Mouse (Mus musculus): ENCODE results near the gene Rptor. TPM values are rescaled to one million over a fixed set of nuclear protein-coding genes. Genes with fewer than 3 reads are reported as not detected.
A peak's percentile ranks its signal among the peaks of the same experiment; 100 is the strongest.

Gene Rptor
- polyA plus RNA-seq, 1 experiment from 2014 or later, result 12.7 TPM

DNA sequence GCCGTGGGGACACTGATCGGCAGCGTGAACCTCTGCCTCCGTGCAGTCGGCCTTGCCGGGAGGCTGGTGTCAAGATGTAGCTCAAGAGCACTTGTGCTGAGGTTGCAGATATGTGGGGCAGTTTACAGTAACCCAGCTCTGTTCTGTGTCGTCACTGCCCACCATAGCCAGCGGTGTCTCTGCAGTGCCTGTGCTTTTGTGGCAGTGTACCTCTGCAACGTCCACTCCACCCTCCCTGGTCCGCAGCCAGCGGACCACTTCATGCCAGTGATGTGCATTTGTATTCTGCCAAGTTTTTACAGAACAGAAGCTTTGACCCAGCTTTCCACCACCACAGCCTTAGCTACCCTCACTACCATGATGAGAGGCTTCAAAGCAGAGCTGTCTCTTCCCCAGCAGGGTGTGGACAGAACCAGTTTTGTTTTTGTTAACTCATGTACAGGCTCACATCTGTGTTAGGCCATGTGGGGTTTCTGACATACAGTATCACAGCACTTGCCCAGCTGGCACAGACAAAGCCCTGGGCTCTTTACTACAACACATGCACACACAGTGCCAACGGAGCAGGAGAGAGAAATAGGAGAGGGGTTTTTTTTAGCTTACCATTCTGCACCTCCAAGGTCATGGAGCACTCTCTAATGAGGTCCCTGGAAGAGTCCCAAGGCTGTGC is 182.1 kb downstream of the Rptor start:
- H3K9me3 ChIP-seq (ENCODE audit: control insufficient read depth, low read depth, low read length), result no peaks in the 10 kb centered on the region
- no peak overlapping the region for H3K4me2 ChIP-seq (replicated peaks; ENCODE audit: low read depth, low read length)
- no peak overlapping the region for H3K27ac ChIP-seq (ENCODE audit: low read length)
- H3K9ac ChIP-seq (replicated peaks; ENCODE audit: low read depth, low read length), result no peak overlapping the region
- no peak for ATAC-seq (ENCODE audit: insufficient number of reproducible peaks, insufficient read depth, low FRiP score, low read depth)
- peaks cover 6% of the 10 kb centered on the region; the same call in 1 of the 2 replicates for H3K4me1 ChIP-seq (ENCODE audit: control insufficient read depth, insufficient read depth, low read length)
- no peaks in the 10 kb centered on the region for H3K36me3 ChIP-seq (ENCODE audit: control insufficient read depth, insufficient read depth, low read length)
- H3K27me3 ChIP-seq (ENCODE audit: control insufficient read depth, insufficient read depth, low read length), result no peaks in the 10 kb centered on the region
- H3K4me3 ChIP-seq (ENCODE audit: low read depth, low read length), result no peak overlapping the region
- WGBS, result 91% methylated on average over 12 of the region's 12 CpGs

DNA sequence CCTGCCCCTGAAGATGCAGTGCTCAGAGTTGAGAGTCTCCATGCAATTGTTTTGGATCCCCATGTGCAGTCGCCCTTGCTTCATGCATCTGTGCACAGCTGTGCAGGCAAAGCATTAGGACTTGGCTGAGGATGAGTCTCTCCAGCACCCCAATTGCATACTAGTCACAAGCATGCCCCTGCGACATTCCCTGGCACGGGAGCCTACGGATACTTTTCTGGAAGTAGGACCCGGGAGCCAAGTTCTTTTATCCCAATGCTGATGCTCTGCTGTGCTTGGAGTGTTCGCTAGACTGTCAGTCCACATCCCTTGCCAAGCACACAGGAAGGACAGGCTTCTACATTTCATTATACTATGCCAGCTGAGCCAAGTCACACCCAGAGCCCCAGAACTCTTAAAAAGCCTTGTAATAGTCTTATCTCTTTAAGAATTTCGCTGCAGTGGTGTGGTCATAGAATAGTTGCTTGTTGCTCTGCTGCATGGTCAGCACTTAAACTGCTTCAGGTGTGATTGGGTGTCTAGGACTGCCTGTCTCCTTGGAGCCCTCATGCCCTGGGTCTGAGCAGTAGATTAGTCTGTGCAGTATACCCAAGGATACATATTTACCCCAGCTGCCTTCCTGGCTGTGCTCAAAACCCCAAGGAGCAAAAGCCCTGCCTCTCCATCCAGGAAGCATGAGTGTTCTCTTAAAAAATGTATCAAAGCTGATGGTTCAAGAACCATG is 183.1 kb downstream of the Rptor start:
- Histone ChIP-seq H3K27ac (ENCODE audit: low read length) (no peak overlapping the region), H3K36me3 (ENCODE audit: control insufficient read depth, insufficient read depth, low read length) (no peaks in the 10 kb centered on the region), H3K4me2 (replicated peaks; ENCODE audit: low read depth, low read length) (no peak overlapping the region), H3K4me3 (ENCODE audit: low read depth, low read length) (no peak overlapping the region), H3K9me3 (ENCODE audit: control insufficient read depth, low read depth, low read length) (no peaks in the 10 kb centered on the region), H3K9ac (replicated peaks; ENCODE audit: low read depth, low read length) (no peak overlapping the region), H3K27me3 (ENCODE audit: control insufficient read depth, insufficient read depth, low read length) (no peaks in the 10 kb centered on the region), H3K4me1 (ENCODE audit: control insufficient read depth, insufficient read depth, low read length) (peaks cover 6% of the 10 kb centered on the region; the same call in 1 of the 2 replicates)
- 87% methylated on average over 7 of the region's 7 CpGs for WGBS
- ATAC-seq (ENCODE audit: insufficient number of reproducible peaks, insufficient read depth, low FRiP score, low read depth), result no peak

DNA sequence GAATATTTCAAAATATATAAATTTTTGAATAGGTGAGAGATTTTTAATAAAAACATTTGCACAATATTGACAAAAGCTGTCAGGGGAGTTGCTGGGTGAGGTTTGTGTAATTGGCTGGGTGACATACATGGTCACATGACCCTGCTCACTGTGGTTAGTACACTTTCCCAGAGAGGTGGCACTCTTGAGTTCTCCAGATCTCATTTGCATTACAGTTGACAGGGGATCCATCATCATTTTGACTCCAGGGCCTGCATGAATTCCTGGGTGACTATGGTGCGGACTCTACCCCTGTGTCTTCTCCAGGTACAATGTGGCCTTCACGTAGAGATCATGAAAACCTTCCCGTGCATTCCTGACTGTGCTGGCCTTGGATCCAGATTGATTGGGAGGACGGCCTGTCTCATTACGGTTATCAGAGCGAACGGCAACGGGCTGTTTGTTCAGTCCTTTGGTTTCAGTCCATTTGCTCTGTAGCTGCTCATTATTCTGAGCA is 183.7 kb downstream of the Rptor start:
- Histone ChIP-seq H3K4me3 (ENCODE audit: low read depth, low read length) (no peak overlapping the region), H3K27ac (ENCODE audit: low read length) (no peak overlapping the region), H3K9ac (replicated peaks; ENCODE audit: low read depth, low read length) (no peak overlapping the region), H3K36me3 (ENCODE audit: control insufficient read depth, insufficient read depth, low read length) (no peaks in the 10 kb centered on the region), H3K9me3 (ENCODE audit: control insufficient read depth, low read depth, low read length) (no peaks in the 10 kb centered on the region), H3K4me1 (ENCODE audit: control insufficient read depth, insufficient read depth, low read length) (peaks cover 6% of the 10 kb centered on the region; the same call in 1 of the 2 replicates), H3K27me3 (ENCODE audit: control insufficient read depth, insufficient read depth, low read length) (no peaks in the 10 kb centered on the region), H3K4me2 (replicated peaks; ENCODE audit: low read depth, low read length) (no peak overlapping the region)
- no peak for ATAC-seq (ENCODE audit: insufficient number of reproducible peaks, insufficient read depth, low FRiP score, low read depth)
- 66% methylated on average over 8 of the region's 8 CpGs for WGBS

DNA sequence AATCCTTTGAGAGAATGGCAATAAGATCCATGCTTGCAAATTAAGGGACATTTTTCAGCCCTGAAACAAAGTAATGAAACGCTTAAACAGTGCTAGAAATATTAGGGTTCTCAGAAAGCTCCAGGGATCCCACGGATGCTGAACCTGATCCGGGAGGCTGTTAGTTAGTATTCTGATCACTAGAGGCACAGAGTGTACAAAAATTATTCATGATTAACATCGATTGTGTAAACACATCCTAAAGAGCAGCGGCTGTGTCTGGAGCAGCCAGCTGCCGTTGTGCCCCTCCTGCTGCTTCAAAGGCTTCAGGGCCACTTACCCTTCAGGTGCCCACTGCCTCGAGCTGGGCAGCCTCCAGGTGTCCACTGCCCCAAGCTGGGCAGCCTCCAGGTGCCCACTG is 185.8 kb downstream of the Rptor start:
- ATAC-seq (ENCODE audit: insufficient number of reproducible peaks, insufficient read depth, low FRiP score, low read depth), result no peak
- Histone ChIP-seq H3K27ac (ENCODE audit: low read length) (no peak overlapping the region), H3K4me1 (ENCODE audit: control insufficient read depth, insufficient read depth, low read length) (peaks cover 9% of the 10 kb centered on the region; the same call in 1 of the 2 replicates), H3K4me3 (ENCODE audit: low read depth, low read length) (no peak overlapping the region), H3K27me3 (ENCODE audit: control insufficient read depth, insufficient read depth, low read length) (no peaks in the 10 kb centered on the region), H3K36me3 (ENCODE audit: control insufficient read depth, insufficient read depth, low read length) (no peaks in the 10 kb centered on the region; the same call in 1 of the 2 replicates), H3K9ac (replicated peaks; ENCODE audit: low read depth, low read length) (no peak overlapping the region), H3K4me2 (replicated peaks; ENCODE audit: low read depth, low read length) (no peak overlapping the region), H3K9me3 (ENCODE audit: control insufficient read depth, low read depth, low read length) (no peaks in the 10 kb centered on the region)
- 48% methylated on average over 7 of the region's 7 CpGs for WGBS

DNA sequence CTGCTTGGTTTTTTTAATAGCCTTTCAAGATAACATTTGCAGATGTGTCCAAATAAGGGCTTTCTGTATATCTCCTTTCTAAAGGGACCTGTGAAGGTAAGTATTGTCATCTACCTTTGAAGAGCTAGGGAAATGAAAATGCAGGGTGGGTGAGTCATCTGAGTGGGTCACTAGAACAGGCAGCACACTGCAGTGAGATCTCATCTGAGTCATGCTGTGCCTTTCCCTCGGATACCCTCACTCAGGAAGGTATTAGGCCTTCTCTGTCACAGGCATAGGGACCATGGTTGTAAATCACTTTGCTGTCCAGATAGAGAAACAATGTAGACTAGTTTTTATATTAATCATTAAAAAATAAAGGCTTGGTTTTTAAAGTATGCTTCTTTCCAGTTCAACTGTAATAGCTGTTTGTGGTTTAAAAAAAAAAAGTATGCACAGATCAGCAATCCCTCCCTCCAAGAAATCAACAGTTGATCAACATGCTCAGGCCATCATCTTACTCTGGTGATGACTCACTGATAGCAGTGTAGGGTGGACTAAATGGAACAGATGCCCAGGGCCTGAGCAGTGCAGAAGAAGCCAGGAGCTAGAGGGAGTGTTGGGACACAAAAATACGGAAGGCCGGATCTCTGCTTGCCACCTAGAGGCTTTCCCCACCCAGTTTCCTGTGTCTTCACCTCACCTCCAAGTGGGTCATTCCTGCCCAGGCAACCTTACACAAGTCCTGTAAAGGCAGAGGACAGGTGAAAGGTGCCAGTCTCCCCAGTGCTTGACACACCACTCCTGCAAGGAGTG is 186.4 kb downstream of the Rptor start:
- Histone ChIP-seq H3K9me3 (ENCODE audit: control insufficient read depth, low read depth, low read length) (no peaks in the 10 kb centered on the region), H3K27me3 (ENCODE audit: control insufficient read depth, insufficient read depth, low read length) (no peaks in the 10 kb centered on the region), H3K4me2 (replicated peaks; ENCODE audit: low read depth, low read length) (no peak overlapping the region), H3K9ac (replicated peaks; ENCODE audit: low read depth, low read length) (no peak overlapping the region), H3K36me3 (ENCODE audit: control insufficient read depth, insufficient read depth, low read length) (no peaks in the 10 kb centered on the region; the same call in 1 of the 2 replicates), H3K4me3 (ENCODE audit: low read depth, low read length) (no peak overlapping the region), H3K4me1 (ENCODE audit: control insufficient read depth, insufficient read depth, low read length) (peaks cover 11% of the 10 kb centered on the region; the same call in 1 of the 2 replicates), H3K27ac (ENCODE audit: low read length) (no peak overlapping the region)
- no peak for ATAC-seq (ENCODE audit: insufficient number of reproducible peaks, insufficient read depth, low FRiP score, low read depth)
- 70% methylated on average over 3 of the region's 3 CpGs for WGBS

DNA sequence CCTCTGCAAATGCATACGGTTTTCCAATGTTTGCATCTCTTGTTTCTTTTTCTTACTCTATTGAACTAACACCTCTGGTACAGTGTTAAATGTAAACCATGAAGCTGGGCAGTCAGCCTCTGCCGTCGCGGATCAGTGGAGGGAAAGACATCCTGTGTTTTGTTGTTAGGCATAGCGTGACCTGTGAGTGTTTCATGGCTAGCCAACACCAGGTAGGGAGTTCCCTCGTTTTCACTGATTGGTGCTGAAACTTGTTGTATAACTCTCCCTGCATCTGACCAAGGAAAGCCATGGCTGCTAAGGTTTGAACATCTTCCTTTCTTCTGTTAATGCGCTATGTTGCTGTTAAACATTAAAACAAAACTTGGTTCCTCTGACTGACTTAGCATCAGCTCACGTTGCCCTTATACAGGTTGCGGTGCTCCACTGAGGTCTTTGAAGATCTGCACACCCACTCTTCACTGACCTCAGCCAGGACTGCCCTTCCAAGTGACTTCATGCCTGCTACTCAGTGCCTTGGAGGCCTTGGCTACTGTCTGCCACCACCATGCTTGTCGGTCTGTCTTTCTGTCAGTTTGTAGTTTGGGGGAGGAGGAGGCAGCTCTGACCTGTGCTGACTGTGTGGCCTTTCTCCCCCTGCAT is 189.3 kb downstream of the Rptor start:
- H3K4me2 ChIP-seq (replicated peaks; ENCODE audit: low read depth, low read length), result no peak overlapping the region
- no peak for ATAC-seq (ENCODE audit: insufficient number of reproducible peaks, insufficient read depth, low FRiP score, low read depth)
- no peak overlapping the region for H3K9ac ChIP-seq (replicated peaks; ENCODE audit: low read depth, low read length)
- no peaks in the 10 kb centered on the region for H3K9me3 ChIP-seq (ENCODE audit: control insufficient read depth, low read depth, low read length)
- H3K4me3 ChIP-seq (ENCODE audit: low read depth, low read length), result no peak overlapping the region
- 66% methylated on average over 10 of the region's 10 CpGs for WGBS
- no peak overlapping the region for H3K27ac ChIP-seq (ENCODE audit: low read length)
- peaks cover 18% of the 10 kb centered on the region; the same call in 1 of the 2 replicates for H3K4me1 ChIP-seq (ENCODE audit: control insufficient read depth, insufficient read depth, low read length)
- H3K36me3 ChIP-seq (ENCODE audit: control insufficient read depth, insufficient read depth, low read length), result no peaks in the 10 kb centered on the region; the same call in 1 of the 2 replicates
- H3K27me3 ChIP-seq (ENCODE audit: control insufficient read depth, insufficient read depth, low read length), result no peaks in the 10 kb centered on the region

DNA sequence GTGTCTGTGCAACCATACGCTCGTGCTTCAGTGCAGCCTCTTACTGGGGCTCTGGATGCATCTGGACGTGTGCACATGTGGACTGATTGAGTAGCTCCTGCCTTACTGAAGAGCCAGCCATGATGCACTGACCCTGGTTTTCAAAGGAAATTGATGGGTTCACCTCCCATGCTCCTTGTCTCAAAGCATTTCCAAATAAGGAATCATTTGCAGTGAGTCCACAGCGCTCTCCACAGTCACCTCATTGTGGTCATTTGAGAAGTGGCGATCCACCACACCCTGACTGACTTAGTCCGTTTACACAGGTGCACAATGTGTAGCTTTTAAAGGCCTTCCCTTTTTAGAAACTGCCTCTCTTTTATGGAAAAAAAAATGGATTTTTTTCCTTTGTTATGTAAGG is 190.7 kb downstream of the Rptor start:
- no peaks in the 10 kb centered on the region for H3K27me3 ChIP-seq (ENCODE audit: control insufficient read depth, insufficient read depth, low read length)
- 0 out of 2 replicates have a peak overlapping the region, but pooled peaks have one; percentile 10 for H3K27ac ChIP-seq (ENCODE audit: low read length)
- H3K36me3 ChIP-seq (ENCODE audit: control insufficient read depth, insufficient read depth, low read length), result no peaks in the 10 kb centered on the region; the same call in 1 of the 2 replicates
- H3K4me1 ChIP-seq (ENCODE audit: control insufficient read depth, insufficient read depth, low read length), result peaks cover 15% of the 10 kb centered on the region; the same call in 1 of the 2 replicates
- ATAC-seq (ENCODE audit: insufficient number of reproducible peaks, insufficient read depth, low FRiP score, low read depth), result no peak
- no peak overlapping the region for H3K4me2 ChIP-seq (replicated peaks; ENCODE audit: low read depth, low read length)
- WGBS, result 35% methylated on average over 6 of the region's 6 CpGs
- H3K9me3 ChIP-seq (ENCODE audit: control insufficient read depth, low read depth, low read length), result no peaks in the 10 kb centered on the region
- no peak overlapping the region for H3K4me3 ChIP-seq (ENCODE audit: low read depth, low read length)
- H3K9ac ChIP-seq (replicated peaks; ENCODE audit: low read depth, low read length), result no peak overlapping the region

DNA sequence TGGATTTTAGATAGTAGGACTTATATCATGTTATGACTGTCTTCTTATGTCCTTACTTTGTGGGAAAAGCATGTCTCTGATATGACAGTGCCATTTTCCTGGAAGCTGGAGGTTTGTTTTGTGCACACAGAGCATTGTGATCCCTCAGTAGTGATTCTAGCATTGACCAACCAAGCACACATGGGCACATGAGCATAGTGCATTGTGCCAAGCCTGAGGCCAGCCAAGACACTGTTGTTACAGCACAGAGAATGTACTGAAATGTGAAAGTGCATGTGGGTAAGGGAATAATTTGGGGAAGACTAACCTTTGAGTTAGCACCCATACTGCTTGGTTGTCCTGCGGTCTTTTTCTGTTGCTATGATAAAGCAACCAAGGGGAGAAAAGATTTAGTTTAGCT is 191.3 kb downstream of the Rptor start:
- Histone ChIP-seq H3K9ac (replicated peaks; ENCODE audit: low read depth, low read length) (no peak overlapping the region), H3K36me3 (ENCODE audit: control insufficient read depth, insufficient read depth, low read length) (no peaks in the 10 kb centered on the region; the same call in 1 of the 2 replicates), H3K4me1 (ENCODE audit: control insufficient read depth, insufficient read depth, low read length) (peaks cover 11% of the 10 kb centered on the region; the same call in 1 of the 2 replicates), H3K27me3 (ENCODE audit: control insufficient read depth, insufficient read depth, low read length) (no peaks in the 10 kb centered on the region), H3K9me3 (ENCODE audit: control insufficient read depth, low read depth, low read length) (no peaks in the 10 kb centered on the region), H3K27ac (ENCODE audit: low read length) (peak overlapping the region; percentile 29; the same call in 1 of the 2 replicates), H3K4me2 (replicated peaks; ENCODE audit: low read depth, low read length) (no peak overlapping the region), H3K4me3 (ENCODE audit: low read depth, low read length) (no peak overlapping the region)
- ATAC-seq (ENCODE audit: insufficient number of reproducible peaks, insufficient read depth, low FRiP score, low read depth), result no peak
- WGBS, result 100% methylated on average over 1 of the region's 1 CpGs
